Mouse (Mus musculus) gastrocnemius, postnatal 14 days (tissue): ENCODE measurements around the gene Cnot1. TPM values are rescaled to one million over a fixed set of nuclear protein-coding genes. Genes with fewer than 3 reads are reported as not detected.
"Not testable (repeated sequence)": the region's sequence is repeated elsewhere in the genome, so short reads cannot be mapped to it uniquely, and the experiment has no call there.

Experiments
- DNase-seq: peaks from one replicate; pipeline ENCODE4 v3.0.0; 2021; ENCODE audit warnings: mixed read lengths
- intact Hi-C: fragments of 180-260 bp; cut with DNase I; formaldehyde crosslinking; loops from one replicate; pipeline ENCODE4 v1.15.1; 2025; ENCODE audit warnings: low total_unique reads
- total RNA-seq, 2 experiments: library from RNA; stranded (reverse); gene quantifications; 2 replicates each; pipeline ENCODE4 v1.2.3; 2021

Cnot1 gene
- total RNA-seq, 2 experiments from 2014 or later, result 59.6 to 62.9 TPM

DNA sequence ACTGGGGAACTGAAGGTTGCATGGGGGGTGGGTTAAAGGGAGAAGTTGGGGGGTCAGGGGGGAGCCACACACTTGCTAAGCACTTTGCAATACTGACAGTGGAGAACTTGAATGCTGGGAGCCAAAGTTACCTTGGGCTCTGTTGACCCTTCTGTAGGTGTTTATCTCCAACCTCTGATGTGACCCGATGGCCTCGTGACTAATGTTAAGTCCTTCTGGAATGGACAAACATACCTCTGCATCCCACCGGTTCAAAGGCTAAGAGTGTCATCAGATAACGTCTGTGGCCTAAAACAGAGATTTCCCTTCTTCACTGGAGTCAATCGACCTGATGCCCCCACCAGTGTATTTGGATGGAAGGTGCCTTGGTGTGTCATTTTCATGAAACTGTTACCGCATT, 14.0 kb upstream of the Cnot1 start:
- intact Hi-C loops, result no loop called here
- DNase-seq, result no peak

DNA sequence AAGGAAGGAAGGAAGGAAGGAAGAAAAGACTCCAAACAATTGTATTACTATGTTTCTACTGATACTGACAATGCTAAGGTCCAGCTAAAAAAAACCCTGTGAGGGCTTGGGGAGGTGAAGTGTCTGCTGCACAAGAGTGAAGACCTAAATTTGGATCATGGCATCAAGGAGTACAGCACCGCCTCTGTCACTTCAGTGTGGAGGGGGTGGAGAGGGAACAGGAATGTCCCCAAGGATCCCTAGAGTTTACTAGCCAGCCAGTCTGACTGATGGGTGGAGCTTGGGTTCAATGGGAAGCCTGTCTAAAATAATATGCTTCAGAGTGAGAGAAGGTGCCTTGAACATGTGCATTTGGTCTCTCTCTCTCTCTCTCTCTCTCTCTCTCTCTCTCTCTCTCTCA, 10.9 kb upstream of the Cnot1 start:
- DNase-seq, result no peak

DNA sequence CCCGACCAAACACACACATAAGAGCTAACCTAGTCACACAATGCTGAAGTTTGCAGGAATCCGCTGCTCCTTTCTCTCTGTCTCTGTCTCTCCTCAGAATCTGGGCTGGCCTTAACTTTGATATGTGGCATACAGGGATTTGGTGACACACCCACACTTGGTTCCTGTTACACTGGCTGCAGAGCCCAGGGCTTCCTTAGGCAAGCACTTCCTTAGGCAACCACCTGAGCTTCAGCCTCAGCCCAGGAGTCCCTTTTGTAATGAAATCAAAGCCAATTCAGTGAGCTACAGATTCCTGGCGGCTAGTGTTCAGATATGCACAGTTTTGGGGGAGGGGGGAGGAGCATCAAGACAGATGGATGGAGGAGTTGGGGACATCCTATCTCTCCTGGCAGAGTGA, 10.3 kb upstream of the Cnot1 start:
- no peak for DNase-seq
- intact Hi-C loops, result no loop called here

More for the DNA sequence above, 10.9 kb upstream of the Cnot1 start:
- intact Hi-C loops, result no loop called here

DNA sequence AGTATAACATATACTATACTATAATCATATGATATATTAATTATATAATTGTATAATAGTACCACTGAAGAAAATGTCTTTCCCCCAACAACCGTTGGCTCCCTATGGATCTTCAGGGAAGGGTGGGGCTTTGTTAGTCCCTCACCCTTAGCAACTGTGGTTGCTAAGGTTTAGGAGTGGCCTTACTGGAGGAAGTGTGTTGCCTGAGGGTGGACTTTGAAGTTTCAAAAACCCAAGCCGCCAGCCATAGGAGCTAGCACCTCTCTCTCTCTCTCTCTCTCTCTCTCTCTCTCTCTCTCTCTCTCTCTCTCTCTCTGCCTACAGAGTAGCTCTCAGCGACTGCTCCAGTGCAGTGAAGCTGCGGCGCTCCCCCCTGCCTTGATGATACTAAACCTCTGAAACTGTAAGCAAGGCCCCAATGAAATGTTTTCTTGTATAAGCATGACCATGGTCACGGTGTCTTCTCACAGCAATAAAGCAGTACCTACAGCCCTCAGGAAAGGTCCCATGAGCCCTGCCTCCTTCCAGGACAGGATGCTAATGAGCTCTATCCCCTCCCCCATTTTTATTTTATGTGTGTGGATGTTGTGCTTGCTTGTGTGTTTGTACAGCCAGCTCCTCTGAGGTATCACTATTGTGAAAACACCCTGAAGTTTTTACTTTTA, 8.9 kb upstream of the Cnot1 start:
- intact Hi-C loops, result no loop called here
- no peak for DNase-seq

DNA sequence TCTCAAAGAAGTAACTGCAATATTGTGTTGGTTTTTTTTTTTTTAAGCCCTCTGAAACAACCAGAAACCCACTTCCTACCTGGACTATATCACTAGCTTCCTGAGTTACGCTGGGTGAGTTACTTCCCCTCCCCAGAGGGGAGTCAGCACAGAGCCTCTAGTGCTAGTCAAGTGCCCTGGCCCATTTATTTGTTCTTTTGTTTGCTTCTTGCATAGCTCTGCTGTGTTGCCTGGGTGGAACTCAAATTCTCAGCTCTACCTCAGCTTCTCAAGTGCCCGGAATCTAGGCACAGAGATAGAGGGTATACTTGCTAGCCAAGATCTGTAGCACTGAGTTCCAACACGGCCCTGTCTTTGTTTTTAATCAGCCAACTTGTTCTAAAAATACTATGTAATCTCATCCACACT, 2.9 kb upstream of the Cnot1 start:
- intact Hi-C loops, result no loop called here

DNA sequence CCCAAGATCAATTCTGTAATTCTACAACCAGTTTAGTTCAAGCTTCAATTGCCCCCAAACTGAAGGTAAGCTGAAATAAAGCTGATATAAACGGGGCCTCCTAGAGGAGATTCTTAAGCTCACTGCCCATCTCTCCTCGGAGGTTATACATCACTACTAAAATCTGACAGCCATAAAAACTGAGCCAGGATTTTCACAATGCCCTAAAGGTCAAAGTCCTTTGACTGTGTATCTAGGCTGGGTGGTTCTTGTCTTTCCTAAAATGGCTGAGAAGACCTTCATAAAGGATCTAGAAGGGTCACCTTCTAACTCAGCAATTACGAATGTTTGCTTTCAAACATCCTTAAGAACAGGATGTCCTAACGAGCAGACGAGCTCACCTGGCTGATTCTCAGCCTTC, 1.9 kb upstream of the Cnot1 start:
- DNase-seq, result no peak
- intact Hi-C loops, result no loop called here

More for the DNA sequence above, 2.9 kb upstream of the Cnot1 start:
- no peak for DNase-seq

DNA sequence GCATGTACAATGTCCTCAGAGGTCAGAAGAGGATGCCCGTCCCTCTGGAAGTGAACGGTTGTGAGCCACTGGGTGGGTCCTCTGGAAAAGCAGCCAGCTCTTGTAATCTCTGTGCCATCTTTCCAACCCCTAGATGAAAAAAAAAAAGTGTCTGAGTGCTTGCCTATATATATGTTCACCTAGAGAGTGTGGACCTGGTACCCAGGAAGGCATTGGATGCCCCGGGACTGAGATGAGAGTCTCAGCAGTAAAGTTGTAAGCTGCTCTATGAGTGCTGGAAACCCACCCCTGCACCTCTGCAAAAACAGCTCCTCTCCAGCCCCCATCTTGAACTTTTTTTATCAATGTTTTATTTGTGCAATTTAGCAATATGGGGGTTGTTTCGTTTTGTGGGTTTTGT, 1.4 kb upstream of the Cnot1 start:
- intact Hi-C loops, result no loop called here
- no peak for DNase-seq

DNA sequence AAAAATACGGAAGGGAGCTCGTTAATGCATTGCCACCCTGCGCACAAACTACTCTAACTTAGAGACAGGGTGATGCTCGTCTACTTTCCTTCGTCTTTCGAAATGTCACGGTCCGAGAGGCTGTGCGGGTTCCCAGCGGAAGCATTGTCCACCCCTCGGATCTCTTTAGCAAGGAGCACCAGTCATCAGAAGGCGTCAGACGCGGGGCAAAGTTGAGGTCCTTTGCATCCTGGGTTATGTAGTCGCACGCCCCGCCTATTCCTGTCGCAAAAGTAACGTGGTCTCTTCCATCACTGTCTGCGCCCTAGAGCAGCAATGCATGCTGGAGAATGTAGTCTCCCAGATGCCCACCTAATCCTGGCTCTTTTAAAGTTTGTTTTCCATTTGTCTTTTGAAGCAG, 597 bp upstream of the Cnot1 start:
- DNase-seq, result peak; percentile 93
- intact Hi-C loops, result no loop called here

DNA sequence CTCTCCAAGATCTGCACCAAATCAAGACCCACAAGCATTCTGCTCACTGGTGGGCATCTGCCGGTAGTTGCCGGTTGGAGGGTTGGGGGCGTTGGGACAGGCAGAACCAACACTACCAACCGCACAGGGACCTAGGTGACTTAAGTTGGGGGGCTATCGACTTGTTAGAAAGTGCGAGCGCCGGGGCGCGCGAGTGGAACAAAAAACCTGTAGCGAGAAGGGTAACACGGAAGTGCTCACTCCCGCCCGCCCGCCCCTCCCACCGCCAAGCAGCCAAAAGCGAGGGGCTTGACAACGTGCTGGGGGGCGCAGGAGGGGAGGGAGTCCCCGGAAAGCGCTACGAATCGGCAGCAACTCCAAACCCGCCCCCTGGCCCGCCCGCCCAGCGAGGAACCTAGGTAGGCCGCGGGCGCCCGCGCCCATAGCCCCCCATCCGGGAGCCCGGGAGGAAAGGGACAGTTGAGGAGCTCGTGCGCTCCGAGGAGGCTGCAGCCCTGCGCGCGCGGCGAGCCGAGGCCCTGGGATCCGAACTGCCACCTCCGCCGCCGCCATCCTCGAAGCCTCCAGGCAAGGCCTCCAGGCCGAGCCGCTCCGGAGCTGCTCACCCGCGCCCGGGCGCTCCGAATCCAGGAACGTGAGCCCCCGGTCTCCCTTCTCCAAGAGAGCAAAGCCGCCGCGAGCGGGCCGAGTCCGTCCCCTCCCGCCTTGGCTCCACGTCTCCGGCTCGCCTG, 638 bp downstream of the Cnot1 start:
- DNase-seq, result peak; percentile 43
- intact Hi-C loops, result no loop called here

DNA sequence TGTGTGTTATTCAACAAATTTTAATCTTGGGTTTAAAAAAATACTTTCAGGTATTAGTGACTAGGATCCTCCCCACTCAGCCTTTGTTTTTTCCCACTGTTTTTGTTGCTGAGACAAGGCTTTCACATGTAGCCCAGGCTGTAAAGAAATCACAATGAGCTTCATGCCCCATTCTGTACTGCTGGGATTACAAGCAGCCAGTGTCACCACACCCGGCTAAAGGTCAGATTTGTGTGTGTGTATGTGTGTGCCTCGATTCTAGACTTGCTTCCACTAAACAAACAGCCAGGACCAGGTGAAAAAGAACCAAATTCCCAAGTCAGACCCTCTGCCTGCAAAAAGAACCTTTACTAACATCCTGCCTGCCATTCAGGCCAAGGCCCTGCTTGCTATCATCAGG, 1.8 kb downstream of the Cnot1 start:
- intact Hi-C loops, result no loop called here
- DNase-seq, result no peak

DNA sequence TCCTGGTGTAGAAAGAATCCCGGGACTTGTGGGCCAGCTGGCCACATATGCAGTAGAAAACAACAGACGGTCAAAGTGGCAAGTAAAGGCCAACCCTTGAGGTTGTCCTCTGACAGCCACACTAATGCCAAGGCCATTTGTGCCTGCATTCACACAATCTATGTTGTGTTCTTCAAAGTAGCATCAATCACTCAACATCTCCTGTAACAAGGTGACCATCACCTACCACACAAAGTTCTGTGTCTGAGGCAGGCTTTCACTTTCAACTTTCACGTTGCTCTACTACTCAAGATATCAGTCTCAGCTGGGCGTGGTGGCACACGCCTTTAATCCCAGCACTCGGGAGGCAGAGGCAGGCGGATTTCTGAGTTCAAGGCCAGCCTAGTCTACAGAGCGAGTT, 5.0 kb downstream of the Cnot1 start:
- intact Hi-C loops, result no loop called here
- DNase-seq, result no peak

DNA sequence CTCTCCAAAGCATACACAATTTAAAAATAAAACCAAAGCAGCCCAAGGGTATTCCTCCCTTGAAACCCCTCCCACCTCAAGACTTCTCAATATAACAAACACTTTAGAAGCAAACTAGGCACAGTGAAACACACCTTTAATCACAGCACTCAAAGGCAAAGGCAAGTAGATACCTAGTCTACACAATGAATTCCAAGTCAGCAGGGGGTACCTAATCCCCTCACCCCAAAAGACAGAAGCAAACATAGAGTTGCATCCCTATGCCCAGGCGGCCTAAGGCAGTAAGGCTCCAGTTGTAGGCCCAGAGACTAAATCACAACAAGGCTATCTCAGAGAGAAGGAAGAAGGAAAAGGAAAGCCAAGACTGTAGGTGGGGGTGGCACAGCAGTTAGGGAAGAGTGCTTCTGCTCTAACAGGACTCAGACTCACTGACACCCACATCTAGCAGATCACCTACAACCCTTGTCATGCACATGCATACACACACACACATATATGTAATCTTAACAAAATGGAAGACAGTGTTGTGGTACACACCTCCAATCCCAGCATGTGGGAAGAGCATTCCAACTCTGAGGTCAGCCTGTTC, 5.7 kb downstream of the Cnot1 start:
- intact Hi-C loops, result no loop called here
- no peak for DNase-seq

DNA sequence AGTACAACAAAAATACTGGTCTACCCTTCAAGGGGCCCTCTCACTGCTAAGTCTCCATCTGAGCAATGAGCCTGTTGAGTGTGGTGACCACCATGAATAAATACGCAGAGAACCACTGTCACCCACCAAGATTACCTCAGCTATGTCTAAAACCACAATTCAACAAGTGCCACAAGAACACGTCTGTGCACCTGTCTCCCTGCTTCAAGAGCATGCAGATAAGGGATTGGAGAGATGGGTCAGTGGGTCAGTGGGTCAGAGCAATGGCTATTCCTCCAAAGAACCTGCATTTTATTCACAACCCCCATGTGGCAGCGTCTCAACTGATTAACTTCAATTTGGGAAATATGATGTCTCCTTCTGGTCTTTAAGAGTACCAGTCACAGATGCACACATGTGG, 6.9 kb downstream of the Cnot1 start:
- intact Hi-C loops, result no loop called here

DNA sequence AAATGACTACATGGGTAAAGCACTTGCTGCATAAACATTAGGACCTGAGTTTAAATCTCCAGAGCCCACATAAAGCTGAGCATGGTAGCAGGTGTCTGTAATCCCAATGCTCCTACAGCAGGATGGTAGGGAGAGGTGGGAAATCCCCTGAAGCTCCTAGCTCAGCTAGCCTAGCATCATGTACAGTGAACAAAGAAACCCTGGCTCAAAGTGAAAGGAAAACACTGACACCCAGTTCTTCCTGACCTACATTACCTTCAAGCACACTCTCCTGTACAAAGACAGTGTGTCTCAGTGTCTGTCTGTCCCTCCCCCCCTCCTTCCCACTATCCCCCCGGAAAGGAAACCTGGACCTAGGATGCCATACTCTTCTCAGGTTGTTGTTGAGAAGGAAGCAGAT, 7.4 kb downstream of the Cnot1 start:
- DNase-seq, result no peak
- intact Hi-C loops, result no loop called here

More for the DNA sequence above, 6.9 kb downstream of the Cnot1 start:
- DNase-seq, result no peak

DNA sequence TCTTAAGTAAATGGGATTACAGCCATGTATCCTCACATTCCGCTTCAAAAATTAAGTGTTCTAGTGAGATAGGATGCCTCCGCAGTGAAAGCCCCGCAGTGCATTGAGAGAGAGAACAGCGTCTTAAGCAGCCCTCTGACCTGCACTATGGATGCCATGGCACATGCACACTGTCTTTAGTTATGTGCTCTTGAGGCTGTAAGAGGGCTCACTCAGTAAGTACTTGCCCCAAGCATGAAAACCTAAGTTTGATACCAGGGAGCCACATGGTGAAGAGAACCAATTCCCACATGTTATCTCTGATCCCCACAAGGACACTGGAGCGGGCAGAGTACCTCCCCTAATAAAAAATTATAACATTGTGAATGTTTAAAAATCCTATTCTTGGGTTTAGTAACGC, 8.1 kb downstream of the Cnot1 start:
- intact Hi-C loops, result no loop called here
- no peak for DNase-seq

DNA sequence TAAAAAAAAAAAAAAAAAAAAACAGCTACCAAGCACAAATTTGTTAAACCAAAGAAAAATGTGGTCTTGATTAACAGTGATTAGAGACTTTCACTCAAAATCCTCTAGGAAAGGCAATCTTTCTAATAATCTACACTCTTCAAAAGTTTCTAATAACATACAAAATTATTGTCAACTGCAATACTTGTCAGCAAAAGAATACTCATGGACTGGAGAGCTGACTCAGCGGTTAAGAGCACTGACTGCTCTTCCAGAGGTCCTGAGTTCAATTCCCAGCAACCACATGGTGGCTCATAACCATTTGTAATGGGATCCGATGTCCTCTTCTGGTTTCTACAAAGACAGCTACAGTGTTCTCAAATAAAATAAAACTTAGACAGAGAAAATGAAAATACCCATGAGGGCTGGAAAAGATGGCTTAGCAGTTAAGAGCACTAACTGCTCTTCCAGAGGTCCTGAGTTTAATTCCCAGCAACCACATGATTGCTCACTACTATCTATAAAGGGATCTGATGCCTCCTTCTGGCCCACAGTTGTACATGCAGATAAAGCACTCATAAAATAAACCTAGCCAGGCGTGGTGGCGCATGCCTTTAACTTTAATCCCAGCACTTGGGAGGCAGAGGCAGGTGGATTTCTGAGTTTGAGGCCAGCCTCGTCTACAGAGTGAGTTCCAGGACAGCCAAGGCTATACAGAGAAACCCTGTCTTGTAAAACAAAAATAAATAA, 11.8 kb downstream of the Cnot1 start:
- DNase-seq, intact Hi-C loops: not testable (repeated sequence)

DNA sequence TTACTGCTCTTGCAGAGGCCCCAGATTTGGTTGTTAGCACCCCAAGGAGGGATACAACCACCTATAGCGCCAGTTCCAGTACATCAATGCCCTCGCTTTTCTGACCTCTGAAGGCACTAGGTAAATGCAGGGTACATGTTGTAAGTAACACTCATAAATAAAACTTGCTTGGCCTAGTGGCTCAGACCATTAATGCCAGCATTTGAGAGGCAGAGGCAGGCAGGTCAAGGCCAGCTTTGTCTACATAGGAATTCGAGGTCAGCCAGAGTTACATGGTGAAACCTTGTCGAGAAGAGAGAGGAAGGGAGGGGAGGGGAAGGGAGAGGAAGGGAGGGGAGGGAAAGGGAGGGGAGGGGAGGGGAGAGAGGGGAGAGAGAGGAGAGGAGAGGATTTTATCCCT, 21.7 kb downstream of the Cnot1 start:
- intact Hi-C loops, result no loop called here
- no peak for DNase-seq

DNA sequence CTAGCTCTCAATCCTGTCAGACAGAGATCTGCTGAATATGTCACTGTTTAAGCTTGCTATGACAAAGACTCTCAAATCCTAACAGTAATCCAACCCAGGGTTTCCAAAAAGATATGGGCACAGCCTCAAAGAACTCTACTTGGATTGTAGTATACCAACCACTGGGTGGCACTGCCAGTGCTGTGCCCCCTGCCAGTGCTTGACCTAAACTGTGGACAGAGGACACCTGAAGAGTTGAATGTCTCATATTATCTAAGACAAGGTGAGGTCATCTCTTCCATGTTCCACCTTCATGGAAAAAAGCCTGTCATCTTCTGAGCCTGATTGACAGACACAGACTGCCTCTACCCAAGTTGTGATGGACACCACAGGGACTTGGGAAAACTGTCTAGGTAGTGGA, 24.6 kb downstream of the Cnot1 start:
- intact Hi-C loops, result no loop called here
- no peak for DNase-seq

DNA sequence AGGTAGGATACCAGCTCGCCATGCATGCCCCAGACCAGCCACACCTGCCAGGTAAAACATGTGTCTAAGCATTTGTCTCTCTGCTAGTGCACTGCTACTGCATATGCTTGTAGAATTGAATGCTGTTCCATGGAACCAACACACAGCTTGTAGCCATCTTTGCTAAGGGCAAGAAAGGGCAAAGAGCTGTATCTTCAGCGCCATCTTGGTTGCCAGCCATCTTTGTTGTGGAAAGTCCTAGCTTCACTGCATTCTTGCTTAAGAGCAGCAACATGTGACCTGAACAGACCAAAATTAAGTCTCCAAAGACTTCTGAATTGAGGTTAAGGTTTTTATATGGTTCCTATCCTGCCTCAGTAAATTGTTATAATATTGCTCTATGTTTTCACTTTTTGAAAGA, 25.5 kb downstream of the Cnot1 start:
- intact Hi-C loops, result no loop called here
- no peak for DNase-seq

DNA sequence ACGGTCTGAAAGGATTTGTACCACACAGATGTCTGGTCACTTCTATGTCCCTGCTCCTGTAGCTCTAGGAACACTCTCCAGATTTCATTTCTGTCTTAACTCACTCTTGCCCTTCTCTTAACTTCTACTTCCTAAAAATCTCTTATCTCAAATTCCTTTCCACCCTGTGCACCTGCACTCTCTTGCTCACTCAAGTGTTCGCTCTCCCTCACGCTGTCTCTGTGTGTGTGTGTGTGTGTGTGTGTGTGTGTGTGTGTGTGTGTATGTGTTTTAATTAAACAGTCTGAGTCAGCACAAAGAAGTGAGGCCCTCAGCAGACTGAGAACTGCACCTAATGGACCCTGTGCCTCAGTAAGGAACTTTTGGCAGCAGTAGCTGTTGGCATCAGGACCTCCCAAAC, 26.2 kb downstream of the Cnot1 start:
- intact Hi-C loops, result no loop called here

More for the DNA sequence above, 26.2 kb downstream of the Cnot1 start:
- DNase-seq, result no peak
